Mouse (Mus musculus): ENCODE data around the gene Lrrc74a. TPM values are rescaled to one million over a fixed set of nuclear protein-coding genes. Genes with fewer than 3 reads are reported as not detected.

Lrrc74a gene
- total and polyA plus RNA-seq, 3 experiments = not detected

- Histone ChIP-seq H3K4me2 (ENCODE audit: insufficient read depth, low read depth, poor library complexity, severe bottlenecking) (peak overlapping the region; percentile 86), H3K9me3 (replicated peaks; ENCODE audit: low read length) (no peaks in the 10 kb centered on the region), H3K27ac (ENCODE audit: insufficient read depth, low read depth) (no peak overlapping the region), H3K9ac (ENCODE audit: insufficient read depth, low read depth) (peak overlapping the region; percentile 38), H3K27me3 (replicated peaks) (peaks cover 3% of the 10 kb centered on the region), H3K4me3 (replicated peaks in 1 of 3; ENCODE audit: low read depth in 2 of 3, low read length in 2 of 3, poor library complexity in 1 of 3) (peak overlapping the region; percentile 55 to 76 (median 73)), H3K36me3 (replicated peaks in 1 of 2; ENCODE audit: control insufficient read depth in 1 of 2, insufficient read depth in 1 of 2, low read length in 1 of 2) (peaks cover 0 to 17% of the 10 kb centered on the region in 2 experiments), H3K4me1 (ENCODE audit: control insufficient read depth in 1 of 2, insufficient read depth in 2 of 2) (peaks cover 3 to 10% of the 10 kb centered on the region in 2 experiments; a peak in 3 of 4 replicates), H3K79me2 (replicated peaks; ENCODE audit: control insufficient read depth, extremely low read depth, insufficient read depth, poor library complexity, severe bottlenecking) (no peaks in the 10 kb centered on the region)
- peak; percentile 42 for DNase-seq (ENCODE audit: extremely low read depth)
- in situ Hi-C loops (cut with MboI; ENCODE audit: low pct_ligation_motif_present, low pct_unique_long_range_greater_than_20kb, low sequenced_read_pairs) = no loop called here
- TF ChIP-seq RAD21 (IDR thresholded peaks at IDR 0.05; ENCODE audit: low read depth, low read length) (no peak), POLR2AphosphoS2 (IDR thresholded peaks at IDR 0.05; ENCODE audit: low read depth, low read length) (no peak), SIN3A (IDR thresholded peaks at IDR 0.05; ENCODE audit: low read length) (peak; percentile 33; the same call in 1 of the 2 replicates)
- dilution Hi-C loops (cut with MboI; ENCODE audit: extremely low pct_ligation_motif_present, extremely low pct_unique_long_range_greater_than_20kb, low sequenced_read_pairs) = no loop called here
These were observed 8.5 kb upstream of the Lrrc74a start for GRCm38 (mm10) chr12:86725706-86726105.

GRCm38 (mm10) chr12:86726120-86726640 is 8.0 kb upstream of the Lrrc74a start, which contains the start of gene Angel1:
Gene Angel1, minus strand, starts transcription at chr12:86726460.
- Histone ChIP-seq H3K27ac (ENCODE audit: insufficient read depth, low read depth) (no peak within 1 kb of the TSS), H3K9ac (ENCODE audit: insufficient read depth, low read depth) (peak within 1 kb of the TSS; percentile 38), H3K79me2 (replicated peaks; ENCODE audit: control insufficient read depth, extremely low read depth, insufficient read depth, poor library complexity, severe bottlenecking) (no peaks in the 10 kb centered on the region), H3K27me3 (replicated peaks) (peaks cover 3% of the 10 kb centered on the region), H3K9me3 (replicated peaks; ENCODE audit: low read length) (no peaks in the 10 kb centered on the region), H3K4me1 (ENCODE audit: control insufficient read depth in 1 of 2, insufficient read depth in 2 of 2) (peaks cover 3 to 10% of the 10 kb centered on the region in 2 experiments; a peak in 3 of 4 replicates), H3K4me3 (replicated peaks in 1 of 3; ENCODE audit: low read depth in 2 of 3, low read length in 2 of 3, poor library complexity in 1 of 3) (peak within 1 kb of the TSS; percentile 55 to 76 (median 73)), H3K4me2 (ENCODE audit: insufficient read depth, low read depth, poor library complexity, severe bottlenecking) (peak within 1 kb of the TSS; percentile 86), H3K36me3 (replicated peaks in 1 of 2; ENCODE audit: control insufficient read depth in 1 of 2, insufficient read depth in 1 of 2, low read length in 1 of 2) (peaks cover 0 to 15% of the 10 kb centered on the region in 2 experiments)
- in situ Hi-C loops (cut with MboI; ENCODE audit: low pct_ligation_motif_present, low pct_unique_long_range_greater_than_20kb, low sequenced_read_pairs) = no loop called here
- peak; percentile 97 for DNase-seq (ENCODE audit: extremely low read depth)
- dilution Hi-C loops (cut with MboI; ENCODE audit: extremely low pct_ligation_motif_present, extremely low pct_unique_long_range_greater_than_20kb, low sequenced_read_pairs) = no loop called here
- no peak for TF ChIP-seq CTCF (conservative IDR thresholded peaks at IDR 0.05 in 1 of 2, IDR thresholded peaks at IDR 0.05 in 1 of 2; ENCODE audit: low read depth in 2 of 2, low read length in 2 of 2)
- peak; percentile 87 for TF ChIP-seq MXI1 (IDR thresholded peaks at IDR 0.05; ENCODE audit: low read depth, low read length)
- TF ChIP-seq JUND (conservative IDR thresholded peaks at IDR 0.05; ENCODE audit: low read depth, low read length) = no peak
- TF ChIP-seq HCFC1 (IDR thresholded peaks at IDR 0.05; ENCODE audit: low read depth, low read length) = peak; percentile 79
- peak; percentile 64 for TF ChIP-seq TCF12 (IDR thresholded peaks at IDR 0.05; ENCODE audit: low read depth, low read length)
- TF ChIP-seq ZMIZ1 (IDR thresholded peaks at IDR 0.05; ENCODE audit: low read depth, low read length) = peak; percentile 87
- TF ChIP-seq ZNF384 (IDR thresholded peaks at IDR 0.05; ENCODE audit: low read depth, low read length) = peak; percentile 31; the same call in 1 of the 2 replicates
- TF ChIP-seq MAFK (IDR thresholded peaks at IDR 0.05; ENCODE audit: insufficient replicate concordance, low read length) = no peak
- peak; percentile 58; the same call in 1 of the 2 replicates for TF ChIP-seq SIN3A (IDR thresholded peaks at IDR 0.05; ENCODE audit: low read length)
- TF ChIP-seq UBTF (IDR thresholded peaks at IDR 0.05; ENCODE audit: low read depth, low read length) = no peak
- no peak for TF ChIP-seq TBP (conservative IDR thresholded peaks at IDR 0.05; ENCODE audit: low read depth, low read length)
- peak; percentile 100 for TF ChIP-seq MAZ (IDR thresholded peaks at IDR 0.05; ENCODE audit: low read depth, low read length)
- 0 out of 2 replicates have a peak, but pooled peaks have one; percentile 40 for TF ChIP-seq BHLHE40 (IDR thresholded peaks at IDR 0.05; ENCODE audit: low read depth, low read length)
- peak; percentile 75 for TF ChIP-seq NELFE (IDR thresholded peaks at IDR 0.05; ENCODE audit: low read depth, low read length)
- 0 out of 2 replicates have a peak, but pooled peaks have one; percentile 60 for TF ChIP-seq MAX (IDR thresholded peaks at IDR 0.05; ENCODE audit: low read length)
- peak; percentile 72 for TF ChIP-seq MEF2A (IDR thresholded peaks at IDR 0.05; ENCODE audit: borderline replicate concordance, low read depth, low read length)
- TF ChIP-seq POLR2A (IDR thresholded peaks at IDR 0.05; ENCODE audit: low read depth, low read length) = peak; percentile 78
- no peak for TF ChIP-seq USF1 (IDR thresholded peaks at IDR 0.05; ENCODE audit: low read depth, low read length)
- TF ChIP-seq SMC3 (IDR thresholded peaks at IDR 0.05; ENCODE audit: low read depth, low read length) = no peak
- no peak for TF ChIP-seq ETS1 (conservative IDR thresholded peaks at IDR 0.05; ENCODE audit: low read depth, low read length)
- TF ChIP-seq ZC3H11A (IDR thresholded peaks at IDR 0.05; ENCODE audit: low read depth, low read length) = no peak
- TF ChIP-seq MYC (IDR thresholded peaks at IDR 0.05; ENCODE audit: low read depth, low read length) = peak; percentile 48; the same call in 1 of the 2 replicates
- no peak for TF ChIP-seq KAT2A (IDR thresholded peaks at IDR 0.05; ENCODE audit: insufficient replicate concordance, low read length)
- TF ChIP-seq RCOR1 (conservative IDR thresholded peaks at IDR 0.05; ENCODE audit: low read depth, low read length) = 0 out of 2 replicates have a peak, but pooled peaks have one; percentile 35
- TF ChIP-seq RAD21 (IDR thresholded peaks at IDR 0.05; ENCODE audit: low read depth, low read length) = no peak
- no peak for TF ChIP-seq ZKSCAN1 (IDR thresholded peaks at IDR 0.05; ENCODE audit: borderline replicate concordance, low read depth, low read length)
- no peak for TF ChIP-seq PAX5 (IDR thresholded peaks at IDR 0.05; ENCODE audit: low read length)
- TF ChIP-seq E2F4 (IDR thresholded peaks at IDR 0.05; ENCODE audit: insufficient replicate concordance, low read depth, low read length) = no peak
- peak; percentile 83 for TF ChIP-seq ELF1 (IDR thresholded peaks at IDR 0.05; ENCODE audit: low read depth, low read length)
- TF ChIP-seq EP300 (IDR thresholded peaks at IDR 0.05; ENCODE audit: low read length) = no peak
- no peak; the same call in 1 of the 2 replicates for TF ChIP-seq POLR2AphosphoS2 (IDR thresholded peaks at IDR 0.05; ENCODE audit: low read depth, low read length)
- TF ChIP-seq CHD1 (IDR thresholded peaks at IDR 0.05; ENCODE audit: low read depth, low read length) = no peak

Data from CH12.LX (cell line).